Mouse (Mus musculus) B cell, adult 2 months (primary cell): ENCODE results near the gene Ttc34.
A peak's percentile ranks its signal among the peaks of the same experiment; 100 is the strongest.

Experiments
- DNase-seq, 2 experiments: peaks; one replicate each; pipeline ENCODE4 v3.0.0; 2022

The Ttc34 gene

DNA sequence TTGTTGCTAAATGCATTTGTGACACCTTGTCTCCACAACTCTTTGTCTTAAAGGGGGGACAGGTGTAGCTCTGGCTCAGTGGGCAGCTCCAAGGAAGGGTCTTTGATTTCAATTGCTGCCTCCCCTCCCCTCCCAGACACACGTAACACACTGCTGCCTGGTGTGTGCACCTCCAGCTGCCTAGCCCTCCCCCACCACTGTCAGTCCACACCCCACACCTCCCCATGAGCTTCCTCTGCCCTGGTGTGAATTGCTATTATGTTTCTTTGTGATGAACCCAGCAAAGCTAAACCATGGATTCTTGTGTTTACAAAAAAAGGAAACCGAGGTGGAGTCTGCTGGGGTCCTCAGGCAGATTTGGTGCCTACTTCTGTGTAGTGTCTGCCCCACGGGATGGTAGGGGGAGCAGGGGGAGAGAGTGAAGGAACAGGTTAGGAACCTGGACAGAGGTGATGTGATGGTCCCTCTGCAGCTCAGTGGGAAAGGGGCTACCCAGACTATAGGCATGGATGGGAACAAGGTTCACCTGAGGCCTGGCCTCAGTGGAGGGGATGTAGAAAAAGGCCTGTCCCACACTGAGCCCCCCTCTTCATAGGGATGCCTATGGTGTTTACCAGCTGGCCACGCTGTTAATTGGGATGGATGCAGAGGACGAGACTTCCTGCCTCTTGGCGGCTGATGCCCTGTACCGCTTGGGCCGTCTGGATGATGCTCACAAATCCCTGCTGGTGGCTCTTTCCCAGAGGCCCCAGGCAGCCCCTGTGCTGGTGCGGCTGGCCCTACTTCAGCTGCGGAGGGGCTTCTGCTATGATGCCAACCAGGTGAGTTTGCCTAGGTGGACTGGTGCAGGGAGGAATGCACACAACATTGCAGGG lies 20.3 kb downstream of the Ttc34 start:
- DNase-seq, result no peak

DNA sequence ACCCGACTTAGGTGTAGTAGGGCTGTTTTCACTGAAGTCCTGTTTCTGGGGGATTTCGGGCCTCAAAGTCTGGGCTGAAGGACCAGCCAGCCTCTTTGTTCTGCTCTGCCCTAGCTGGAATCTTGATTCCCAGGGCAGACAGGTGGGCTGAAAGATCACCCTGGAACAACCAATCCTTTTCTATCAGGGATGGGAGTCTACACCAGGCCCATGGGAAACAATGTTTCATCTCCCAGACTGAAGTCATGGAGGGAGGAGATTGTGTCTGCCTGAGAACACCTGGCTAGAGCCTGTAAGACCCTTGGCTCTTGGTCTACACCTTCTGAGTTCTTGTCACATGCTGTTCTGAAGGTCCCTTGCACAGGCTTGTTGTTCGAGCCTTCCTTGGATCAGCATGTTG lies 21.3 kb downstream of the Ttc34 start:
- DNase-seq, result no peak

- DNase-seq, result no peak
These were observed 24.7 kb downstream of the Ttc34 start for GRCm38 (mm10) chr4:154861967-154862366.

DNA sequence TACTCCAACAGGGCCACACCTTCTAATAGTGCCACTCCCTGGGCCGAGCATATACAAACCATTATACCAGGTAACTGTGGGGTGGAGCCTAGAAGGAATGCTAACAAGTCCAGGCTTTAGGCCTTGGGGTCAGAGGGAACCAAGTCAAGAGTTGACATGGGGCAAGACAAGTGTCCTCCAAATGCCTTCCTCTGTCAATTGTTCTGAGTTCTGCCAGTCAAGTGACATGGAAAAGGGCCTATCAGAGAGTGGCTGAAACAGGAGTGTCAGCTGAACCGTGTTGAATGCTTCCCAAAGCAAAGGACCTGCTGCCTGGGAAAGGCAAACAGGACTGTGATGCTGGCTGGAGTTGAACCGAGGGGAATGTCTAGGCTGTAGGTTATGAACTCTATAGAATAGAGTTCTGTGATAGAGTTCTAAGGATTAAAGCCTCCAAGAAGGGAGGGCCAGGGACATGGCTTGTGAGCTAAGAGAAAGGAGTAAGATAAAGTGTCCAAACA lies 26.2 kb downstream of the Ttc34 start:
- no peak for DNase-seq

DNA sequence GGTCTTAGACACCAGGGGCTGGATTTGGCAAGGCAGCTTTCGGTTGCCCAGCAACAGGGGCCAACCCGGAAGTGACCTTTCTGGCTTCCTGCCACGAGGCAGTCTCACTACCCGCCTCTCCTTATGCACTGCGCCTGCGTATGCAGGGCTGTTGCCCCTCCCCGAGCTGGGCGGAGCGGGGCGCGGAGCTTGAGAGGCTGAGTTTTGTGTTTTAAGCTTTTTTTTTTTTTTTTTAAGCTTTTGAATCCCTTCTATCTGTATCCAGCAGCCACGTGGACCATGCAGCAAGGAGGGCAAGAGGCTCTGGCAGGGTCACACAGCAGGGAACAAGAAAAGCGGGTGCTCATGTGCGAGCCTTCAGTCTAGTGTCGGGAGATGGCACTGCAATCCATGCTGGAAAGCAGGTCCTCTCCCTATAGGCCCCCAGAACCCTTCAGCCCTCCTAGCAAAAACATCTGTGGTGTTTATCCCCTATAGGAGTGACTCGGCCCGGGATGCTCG lies 27.1 kb downstream of the Ttc34 start:
- DNase-seq, result peak; percentile 86 to 88

DNA sequence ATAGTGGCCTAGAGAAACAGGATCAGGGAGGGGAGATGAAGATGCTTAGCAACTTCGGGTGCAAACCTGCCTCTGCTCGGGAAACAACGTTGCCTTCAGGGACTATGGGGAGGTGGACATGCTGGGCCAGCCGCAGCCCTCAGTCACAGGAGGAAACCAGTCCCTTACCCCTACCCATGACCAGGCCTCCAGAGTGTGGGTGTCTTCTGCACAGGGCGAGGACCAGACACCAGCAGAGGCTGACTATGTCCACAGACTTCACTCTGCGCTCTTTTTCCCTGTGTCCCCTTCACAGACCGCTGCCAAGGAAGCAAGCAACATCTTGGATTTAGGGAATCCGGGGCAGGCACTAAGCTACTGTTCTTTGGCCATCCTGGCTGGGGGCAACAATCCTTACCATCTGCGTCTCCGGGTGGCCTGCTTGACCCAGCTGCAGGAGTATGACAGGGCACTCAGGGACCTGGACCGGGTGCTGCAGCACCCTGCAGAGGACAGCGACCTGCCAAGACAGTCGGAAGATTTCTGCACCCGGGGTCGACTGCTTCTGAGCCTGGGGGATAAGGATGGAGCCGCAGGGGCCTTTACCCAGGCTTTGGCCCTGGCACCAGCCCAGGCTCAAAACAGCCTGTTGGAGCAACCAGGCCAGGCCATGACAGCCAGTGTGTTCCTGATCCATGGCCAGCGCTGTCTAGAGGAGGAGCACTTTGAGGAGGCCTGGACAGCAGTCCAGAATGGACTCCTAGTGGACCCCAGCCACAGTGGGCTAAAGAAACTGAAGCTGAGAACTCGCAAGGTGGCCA lies 27.9 kb downstream of the Ttc34 start:
- no peak for DNase-seq

- no peak for DNase-seq
These were observed 29.1 kb downstream of the Ttc34 start for GRCm38 (mm10) chr4:154866391-154866790.

GRCm38 (mm10) chr4:154867257-154867656 lies 30.0 kb downstream of the Ttc34 start:
- no peak for DNase-seq

DNA sequence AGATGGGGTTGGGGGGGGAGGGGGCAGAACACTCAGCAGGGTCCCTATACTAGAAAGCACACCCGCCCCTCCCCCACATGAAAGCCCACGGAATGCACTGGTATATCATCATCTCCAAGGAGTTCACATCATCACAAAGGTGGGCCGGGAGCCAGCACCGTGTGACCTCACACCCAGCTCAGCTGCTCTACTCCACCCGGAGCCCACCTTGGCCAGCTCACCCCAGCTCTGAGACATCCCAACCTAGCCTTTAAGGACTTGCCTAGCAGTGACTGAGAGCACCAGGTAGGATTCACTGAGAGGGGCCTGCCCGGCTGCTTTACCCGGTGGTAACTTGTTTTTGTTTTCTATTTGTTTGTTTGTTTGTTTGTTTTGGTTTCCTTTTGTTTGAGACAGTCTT lies 32.2 kb downstream of the Ttc34 start, which contains the start of gene Mmel1:
Gene Mmel1 (plus strand): TSS at position 146 of the 400 bp plus-strand sequence.
- no peak for DNase-seq

DNA sequence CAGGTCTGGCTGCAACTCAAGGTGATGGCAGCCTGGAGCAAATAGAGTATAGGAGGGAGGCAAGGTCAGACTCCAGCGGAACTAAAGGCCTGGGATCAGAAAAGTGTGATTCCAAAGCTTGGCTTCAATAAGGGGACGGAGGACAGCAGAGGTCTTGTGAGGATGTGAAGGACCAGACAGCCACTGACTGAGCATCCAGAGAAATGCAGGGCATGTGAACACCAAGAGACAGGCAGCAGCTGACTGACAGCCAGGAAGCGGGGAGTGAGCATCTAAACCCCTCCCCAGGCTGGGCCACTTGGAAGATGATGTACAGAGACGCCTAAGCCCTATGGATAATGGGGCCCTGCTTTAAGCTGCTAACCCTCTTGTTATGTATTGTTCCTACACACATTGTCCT lies 33.5 kb downstream of the Ttc34 start:
- DNase-seq, result no peak

GRCm38 (mm10) chr4:154871757-154872251 lies 34.5 kb downstream of the Ttc34 start:
- no peak for DNase-seq

DNA sequence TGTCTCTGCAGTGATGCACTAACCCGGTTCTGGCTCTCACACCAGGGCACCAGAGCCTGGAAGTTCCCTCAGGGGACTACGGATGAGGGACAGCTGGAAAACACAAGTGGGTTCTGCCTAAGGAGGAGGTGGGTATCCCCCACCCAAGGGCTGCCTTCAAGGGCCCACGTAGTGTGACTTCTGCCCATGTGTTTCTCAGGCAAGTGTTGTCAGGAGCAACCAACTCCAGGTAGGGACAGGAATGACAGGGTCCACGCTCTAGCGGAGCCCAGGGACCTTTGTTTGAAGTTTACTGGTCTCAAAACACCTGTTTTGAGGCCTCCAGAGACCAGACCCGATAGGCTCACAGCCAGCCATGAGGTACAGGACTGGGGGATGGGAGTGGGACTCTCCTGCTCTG lies 35.9 kb downstream of the Ttc34 start:
- DNase-seq, result no peak

GRCm38 (mm10) chr4:154877864-154878548 lies 40.7 kb downstream of the Ttc34 start:
- peak; percentile 95 for DNase-seq

DNA sequence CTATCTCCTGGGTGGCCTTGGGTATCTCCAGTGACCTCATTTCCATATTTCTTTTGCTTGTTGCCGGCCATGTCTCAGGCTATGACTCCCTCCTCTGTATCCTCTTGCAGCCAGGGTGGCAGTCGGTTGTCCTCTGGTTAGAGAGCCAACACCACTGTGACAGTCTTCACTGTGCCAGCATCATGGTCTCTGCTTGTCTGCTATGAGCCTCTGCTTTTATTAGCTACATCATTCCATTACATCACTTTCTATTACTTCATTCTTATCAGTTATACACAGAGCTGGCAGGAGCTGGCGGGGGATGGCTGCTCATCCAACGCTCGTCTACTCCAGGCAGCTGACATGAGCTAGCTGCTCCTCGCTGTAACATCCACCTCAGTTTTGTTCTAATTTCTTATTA lies 43.5 kb downstream of the Ttc34 start:
- DNase-seq, result no peak

GRCm38 (mm10) chr4:154882014-154882659 lies 44.9 kb downstream of the Ttc34 start:
- no peak for DNase-seq

DNA sequence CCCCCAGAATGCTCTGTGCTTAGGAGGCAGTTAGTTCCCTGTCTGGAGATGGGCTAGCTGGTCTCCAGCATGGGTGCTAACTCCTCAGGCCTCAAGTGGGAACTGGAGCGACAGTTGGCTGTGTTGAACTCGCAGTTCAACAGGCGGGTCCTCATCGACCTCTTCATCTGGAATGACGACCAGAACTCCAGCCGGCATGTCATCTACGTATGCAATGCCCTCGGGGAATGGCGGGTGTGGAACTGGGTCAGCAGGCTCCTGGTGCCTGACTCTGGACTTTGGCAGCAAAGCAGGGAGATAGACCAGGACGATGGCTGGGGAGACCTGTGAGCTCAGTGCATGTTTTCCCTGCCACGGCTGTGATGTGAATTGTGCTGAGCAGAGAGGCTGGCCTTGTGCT lies 48.2 kb downstream of the Ttc34 start:
- DNase-seq, result no peak

GRCm38 (mm10) chr4:154886876-154887592 lies 49.8 kb downstream of the Ttc34 start:
- DNase-seq, result no peak

GRCm38 (mm10) chr4:154887593-154888250 lies 50.5 kb downstream of the Ttc34 start:
- DNase-seq, result no peak

DNA sequence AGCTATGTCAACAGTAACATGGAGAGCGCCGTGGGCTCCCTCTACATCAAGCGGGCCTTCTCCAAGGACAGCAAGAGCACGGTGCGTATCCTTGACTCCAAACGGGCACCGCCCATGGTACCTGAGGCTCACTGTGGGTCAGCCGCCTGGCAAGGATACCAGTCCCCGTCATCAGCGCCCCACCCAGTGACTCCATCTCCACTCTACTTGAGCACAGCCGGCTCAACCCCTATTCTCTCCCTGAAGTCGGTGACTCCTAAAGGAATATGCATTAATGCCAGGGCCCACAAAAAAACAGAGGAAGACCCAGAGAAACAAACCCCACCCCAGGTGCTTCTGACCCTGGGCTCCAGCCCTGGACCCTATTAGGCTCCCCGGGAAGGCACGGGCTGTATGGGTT lies 53.6 kb downstream of the Ttc34 start:
- no peak for DNase-seq

DNA sequence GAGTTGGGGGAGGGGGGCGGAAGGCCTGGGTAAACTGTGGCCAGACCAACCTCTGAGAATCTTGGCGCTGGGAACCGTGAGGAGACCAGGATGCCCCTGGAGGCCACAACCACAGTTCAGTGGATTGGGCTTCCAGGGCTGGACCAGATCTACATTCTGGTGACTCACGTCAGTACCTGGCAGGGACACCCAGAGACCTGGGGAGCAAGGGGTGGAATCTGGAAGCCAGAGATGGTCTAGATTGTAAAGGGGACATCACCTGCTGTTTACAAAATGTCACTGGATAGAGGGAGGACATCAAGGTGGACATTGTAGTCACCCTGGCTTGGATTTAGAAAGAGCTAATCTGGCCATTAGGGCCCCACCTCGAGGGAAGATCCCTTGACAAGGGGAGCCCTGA lies 58.3 kb downstream of the Ttc34 start:
- DNase-seq, result no peak
